Mouse (Mus musculus) kidney, postnatal 0 days (tissue): ENCODE measurements around the gene Alg5. TPM values are rescaled to one million over a fixed set of nuclear protein-coding genes. Genes with fewer than 3 reads are reported as not detected.

Experiments used
- ATAC-seq: fragments of 200-750 bp; cut with Nextera tagmentation; replicated peaks from 2 replicates; pipeline ENCODE4 v1.8.0; 2017; ENCODE audit warnings: low read depth, moderate number of reproducible peaks, moderate TSS enrichment, moderate library complexity; ENCODE audit not compliant: low FRiP score
- DNase-seq: peaks from one replicate; pipeline ENCODE4 v3.0.0-alpha.2; 2016; ENCODE audit warnings: low spot score
- H3K27ac ChIP-seq: fragments of 300-500 bp; sonication (generic); 2 replicates; pipeline ENCODE4 v1.5.1; 2014; ENCODE audit warnings: mild to moderate bottlenecking
- H3K27me3 ChIP-seq: fragments of 300-500 bp; sonication (generic); 2 replicates; pipeline ENCODE4 v1.6.1; 2014; ENCODE audit warnings: low read length, mixed read lengths; ENCODE audit not compliant: insufficient read depth
- H3K36me3 ChIP-seq: fragments of 300-500 bp; sonication (generic); 2 replicates; pipeline ENCODE4 v1.6.1; 2014; ENCODE audit warnings: low read length, mixed read lengths; ENCODE audit not compliant: insufficient read depth
- H3K4me1 ChIP-seq: fragments of 300-500 bp; sonication (generic); replicated peaks from 2 replicates; pipeline ENCODE4 v1.6.1; 2014; ENCODE audit warnings: antibody characterized with exemption, low read length, mixed read lengths; ENCODE audit not compliant: insufficient read depth
- H3K4me2 ChIP-seq: fragments of 300-500 bp; sonication (generic); 2 replicates; pipeline ENCODE4 v1.6.1; 2014; ENCODE audit warnings: mild to moderate bottlenecking, low read length, moderate library complexity, mixed read lengths
- H3K4me3 ChIP-seq: fragments of 300-500 bp; sonication (generic); replicated peaks from 2 replicates; pipeline ENCODE4 v1.5.1; 2014; ENCODE audit warnings: low read depth, low read length
- H3K9ac ChIP-seq: fragments of 300-500 bp; sonication (generic); 2 replicates; pipeline ENCODE4 v1.6.1; 2014; ENCODE audit warnings: low read depth, low read length
- H3K9me3 ChIP-seq: fragments of 300-500 bp; sonication (generic); replicated peaks from 2 replicates; pipeline ENCODE4 v1.6.1; 2016; ENCODE audit warnings: low read length, inconsistent platforms, mixed read lengths
- CTCF ChIP-seq: IDR thresholded peaks from 2 replicates; pipeline ENCODE4 v1.5.1; 2016; ENCODE audit warnings: antibody characterized with exemption, low read depth, mild to moderate bottlenecking, moderate library complexity
- WGBS: fragments of 180-500 bp; shearing (Covaris S2); extraction: QIAGEN DNeasy Blood & Tissue Kit; methylation state at CpG from one replicate; pipeline ENCODE4 v1.1.7; 2014; 5-methylcytosine and 5-hydroxymethylcytosine counted together
- polyA plus RNA-seq: library from polyadenylated mRNA; unstranded; fragments of >200 nt; fragmentation: Nextera tagmentation; extraction: Ambion mirVana; gene quantifications from 2 replicates; pipeline ENCODE4 v1.2.1, GENCODE M21; 2015

Gene Alg5
- polyA plus RNA-seq, 1 experiment from 2014 or later, result 80.1 TPM

DNA sequence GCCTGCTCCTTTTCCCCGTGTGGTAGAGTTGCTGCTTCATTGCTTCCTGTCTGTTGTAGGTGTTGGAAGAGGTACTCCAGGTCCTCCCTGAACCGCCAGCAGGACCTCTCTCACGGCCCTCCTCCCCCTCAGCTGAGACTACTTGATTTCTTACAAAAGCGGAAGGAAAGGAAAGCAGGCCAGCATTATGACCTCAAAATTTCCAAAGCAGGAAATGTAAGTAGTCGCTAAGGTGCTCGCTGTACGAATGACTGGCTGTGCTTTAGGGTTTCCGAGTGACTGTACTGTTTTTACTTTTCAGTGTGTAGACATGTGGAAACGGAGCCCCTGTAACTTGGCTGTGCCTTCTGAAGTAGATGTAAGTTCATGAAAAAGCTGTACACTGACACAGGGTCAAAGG, 26.4 kb upstream of the Alg5 start:
- no peaks in the 10 kb centered on the region for H3K9me3 ChIP-seq
- DNase-seq (no peak), ATAC-seq (no peak)
- no peaks in the 10 kb centered on the region for H3K4me1 ChIP-seq
- no peak overlapping the region for H3K27ac ChIP-seq
- peaks cover 51% of the 10 kb centered on the region for H3K36me3 ChIP-seq
- H3K9ac ChIP-seq, result no peak overlapping the region
- no peak overlapping the region for H3K4me3 ChIP-seq
- no peak overlapping the region for H3K4me2 ChIP-seq
- 74% methylated on average over 9 of the region's 9 CpGs for WGBS
- TF ChIP-seq CTCF, result no peak
- H3K27me3 ChIP-seq, result no peaks in the 10 kb centered on the region

DNA sequence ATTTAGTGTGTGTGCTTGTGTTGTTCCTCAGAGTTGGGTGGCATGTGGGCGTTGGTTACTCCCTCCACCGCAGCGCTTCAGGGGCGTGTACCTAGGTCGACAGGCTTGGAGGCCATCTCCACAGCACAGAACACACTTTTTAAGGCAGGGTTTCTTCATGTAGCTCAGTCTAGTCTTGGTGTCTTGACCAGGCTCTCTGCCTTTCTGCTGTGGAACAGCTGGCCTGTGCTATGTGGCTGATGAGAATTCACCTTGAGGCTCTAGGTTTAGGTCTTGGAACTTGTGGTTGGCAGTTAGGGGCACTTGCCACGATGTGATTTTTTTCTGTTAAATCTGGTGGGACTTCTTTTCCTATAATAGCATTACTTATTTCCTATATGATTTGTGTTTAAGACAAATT, 21.1 kb upstream of the Alg5 start, which contains the start of gene Gm21958:
TSS of gene Gm21958 (minus strand) at position 101 of the 400 bp plus-strand sequence.
- no peaks in the 10 kb centered on the region for H3K4me1 ChIP-seq
- whole genome bisulfite sequencing, result 86% methylated on average over 6 of the region's 6 CpGs
- no peak within 1 kb of the TSS for H3K4me2 ChIP-seq
- ATAC-seq, result no peak
- H3K27ac ChIP-seq, result no peak within 1 kb of the TSS
- no peak within 1 kb of the TSS for H3K4me3 ChIP-seq
- peaks cover 63% of the 10 kb centered on the region for H3K36me3 ChIP-seq
- no peak within 1 kb of the TSS for H3K9ac ChIP-seq
- H3K9me3 ChIP-seq, result no peaks in the 10 kb centered on the region
- H3K27me3 ChIP-seq, result no peaks in the 10 kb centered on the region
- no peak for TF ChIP-seq CTCF
- no peak for DNase-seq

DNA sequence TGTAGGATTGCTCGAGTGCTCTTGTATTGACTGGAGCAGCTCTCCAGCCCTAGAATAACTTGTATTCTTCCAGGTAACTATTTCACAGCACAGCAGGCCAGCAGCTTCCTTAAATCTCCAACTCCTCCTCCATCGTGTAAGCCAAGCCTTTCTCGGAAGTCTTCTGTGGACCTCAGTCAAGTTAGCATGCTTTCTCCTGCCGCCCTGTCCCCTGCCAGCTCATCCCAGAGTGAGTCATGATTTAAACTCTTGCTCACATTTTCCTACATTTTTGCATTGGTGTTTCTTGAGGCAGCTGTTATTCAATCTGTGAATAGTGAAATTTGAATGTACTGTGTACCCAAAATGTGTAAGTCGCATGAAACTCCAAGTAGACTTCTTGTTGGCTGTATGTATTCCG, 19.9 kb upstream of the Alg5 start:
- no peak for TF ChIP-seq CTCF
- Histone ChIP-seq H3K36me3 (peaks cover 56% of the 10 kb centered on the region), H3K4me3 (no peak overlapping the region), H3K4me2 (no peak overlapping the region), H3K27ac (no peak overlapping the region), H3K9ac (no peak overlapping the region), H3K9me3 (no peaks in the 10 kb centered on the region), H3K27me3 (no peaks in the 10 kb centered on the region), H3K4me1 (no peaks in the 10 kb centered on the region)
- ATAC-seq (no peak), DNase-seq (no peak)
- 92% methylated on average over 6 of the region's 6 CpGs for WGBS

DNA sequence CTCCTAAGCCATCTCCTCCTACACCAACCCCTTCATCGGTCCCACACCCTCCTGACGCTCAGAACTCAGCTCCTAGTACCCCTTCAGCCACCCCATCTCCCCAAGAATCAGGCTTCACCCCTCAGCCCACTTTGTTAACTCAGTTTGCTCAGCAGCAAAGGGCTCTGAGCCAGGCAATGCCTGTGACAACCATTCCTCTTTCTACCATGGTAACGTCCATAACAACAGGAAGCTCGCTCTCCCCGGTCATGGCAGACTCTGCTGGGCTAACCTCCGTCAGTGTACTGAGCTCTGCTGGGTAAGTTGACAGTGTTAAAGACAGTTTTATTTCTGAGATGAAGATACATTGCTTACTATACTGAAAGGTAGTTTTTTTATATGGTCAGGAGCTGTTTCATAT, 18.0 kb upstream of the Alg5 start:
- TF ChIP-seq CTCF, result no peak
- H3K4me3 ChIP-seq, result no peak overlapping the region
- no peaks in the 10 kb centered on the region for H3K27me3 ChIP-seq
- no peaks in the 10 kb centered on the region for H3K9me3 ChIP-seq
- no peak for DNase-seq
- no peaks in the 10 kb centered on the region for H3K4me1 ChIP-seq
- ATAC-seq, result no peak
- H3K36me3 ChIP-seq, result peaks cover 54% of the 10 kb centered on the region
- no peak overlapping the region for H3K4me2 ChIP-seq
- 85% methylated on average over 6 of the region's 6 CpGs for WGBS
- H3K9ac ChIP-seq, result no peak overlapping the region
- no peak overlapping the region for H3K27ac ChIP-seq

DNA sequence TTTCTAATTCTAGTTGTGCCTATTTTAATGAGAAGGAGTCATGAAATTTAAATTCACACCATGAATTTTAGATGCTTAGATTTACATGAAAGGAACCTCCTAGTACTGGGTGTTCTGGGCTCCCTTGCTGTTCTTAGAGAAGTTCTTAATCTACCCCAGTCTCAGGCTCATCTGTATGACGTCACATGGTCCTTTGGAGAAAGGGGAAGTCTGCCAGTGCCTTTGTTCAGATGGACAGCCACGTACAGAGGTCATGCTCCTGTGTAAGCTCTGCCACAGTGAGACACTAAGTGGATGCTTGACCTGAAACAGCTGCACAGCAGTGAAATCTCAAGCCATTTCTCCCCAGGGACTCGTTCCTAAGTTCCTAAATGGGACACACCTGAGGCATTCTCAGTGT, 16.4 kb upstream of the Alg5 start:
- peaks cover 64% of the 10 kb centered on the region for H3K36me3 ChIP-seq
- no peaks in the 10 kb centered on the region for H3K4me1 ChIP-seq
- no peak overlapping the region for H3K9ac ChIP-seq
- WGBS, result 77% methylated on average over 3 of the region's 3 CpGs
- DNase-seq (no peak), ATAC-seq (no peak)
- no peaks in the 10 kb centered on the region for H3K9me3 ChIP-seq
- H3K4me2 ChIP-seq, result no peak overlapping the region
- no peak overlapping the region for H3K4me3 ChIP-seq
- no peak for TF ChIP-seq CTCF
- H3K27ac ChIP-seq, result no peak overlapping the region
- no peaks in the 10 kb centered on the region for H3K27me3 ChIP-seq

DNA sequence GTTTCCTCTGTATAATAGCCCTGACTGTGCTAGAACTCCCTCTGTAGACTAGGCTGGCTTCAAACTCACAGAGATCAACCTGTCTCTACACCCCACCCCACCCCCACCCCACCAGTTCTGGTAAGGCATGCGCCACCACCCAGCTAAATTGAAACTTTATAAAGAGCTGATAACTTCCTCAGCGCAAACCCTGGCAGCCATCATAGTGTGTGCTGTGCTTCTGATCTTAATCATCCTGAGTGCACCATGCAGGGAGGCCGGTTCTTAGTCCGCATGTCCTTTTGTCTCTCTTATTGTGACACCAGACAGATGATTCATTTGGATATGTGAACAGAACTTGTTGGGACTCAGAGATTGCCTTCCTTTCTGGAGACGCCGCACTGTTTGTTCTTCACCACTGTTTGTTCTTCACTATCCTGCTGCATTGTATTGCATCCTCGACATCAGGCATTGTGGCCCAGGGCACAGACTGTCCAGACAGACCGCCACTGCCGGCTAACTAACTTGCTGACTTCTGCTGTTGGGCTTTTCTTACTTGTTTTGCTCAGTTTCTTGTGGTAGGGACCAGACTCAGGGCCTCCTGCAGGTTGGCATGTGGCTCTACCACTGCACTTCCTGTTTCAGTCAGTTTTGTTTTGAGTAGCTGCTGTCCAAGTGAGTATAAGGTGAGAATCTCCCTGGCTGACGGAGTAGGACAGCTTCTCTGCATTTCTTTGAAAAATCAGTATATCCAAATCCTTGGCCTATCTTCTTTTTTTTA, 11.4 kb upstream of the Alg5 start:
- no peaks in the 10 kb centered on the region for H3K4me1 ChIP-seq
- WGBS, result 92% methylated on average over 10 of the region's 10 CpGs
- H3K36me3 ChIP-seq, result peaks cover 54% of the 10 kb centered on the region
- no peak overlapping the region for H3K9ac ChIP-seq
- ATAC-seq, result no peak
- H3K27ac ChIP-seq, result no peak overlapping the region
- H3K9me3 ChIP-seq, result no peaks in the 10 kb centered on the region
- no peak for TF ChIP-seq CTCF
- no peak for DNase-seq
- no peak overlapping the region for H3K4me3 ChIP-seq
- no peaks in the 10 kb centered on the region for H3K27me3 ChIP-seq
- no peak overlapping the region for H3K4me2 ChIP-seq

DNA sequence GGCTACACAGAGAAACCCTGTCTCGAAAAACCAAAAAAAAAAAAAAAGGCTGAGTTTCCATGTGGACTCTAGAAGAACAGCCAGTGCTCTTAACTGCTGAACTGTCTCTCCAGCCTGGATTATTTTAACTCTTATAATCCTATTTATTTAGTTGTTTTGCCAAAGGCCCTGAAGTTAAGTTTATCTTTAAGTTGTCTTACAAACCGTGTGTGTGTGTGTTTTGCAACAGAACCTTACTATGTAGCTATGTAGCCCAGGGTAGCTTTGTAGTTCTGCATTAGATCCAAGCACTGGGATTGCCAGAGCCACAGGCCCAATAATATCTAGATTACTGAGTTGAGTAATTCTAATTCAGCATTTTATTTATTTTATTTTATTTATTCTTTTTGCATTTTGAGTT, 10.0 kb upstream of the Alg5 start:
- Histone ChIP-seq H3K4me3 (no peak overlapping the region), H3K27ac (no peak overlapping the region), H3K9ac (no peak overlapping the region), H3K36me3 (peaks cover 64% of the 10 kb centered on the region), H3K4me2 (no peak overlapping the region), H3K4me1 (no peaks in the 10 kb centered on the region), H3K9me3 (no peaks in the 10 kb centered on the region), H3K27me3 (no peaks in the 10 kb centered on the region)
- DNase-seq (no peak), ATAC-seq (no peak)
- WGBS, result 97% methylated on average over 2 of the region's 2 CpGs
- TF ChIP-seq CTCF, result no peak
